Mouse (Mus musculus): Measurements from ENCODE around the gene Irf2bp1. TPM values are rescaled to one million over a fixed set of nuclear protein-coding genes. Genes with fewer than 3 reads are reported as not detected.

Gene Irf2bp1
- polyA plus RNA-seq, 1 experiment from 2014 or later, result 35.0 TPM

DNA sequence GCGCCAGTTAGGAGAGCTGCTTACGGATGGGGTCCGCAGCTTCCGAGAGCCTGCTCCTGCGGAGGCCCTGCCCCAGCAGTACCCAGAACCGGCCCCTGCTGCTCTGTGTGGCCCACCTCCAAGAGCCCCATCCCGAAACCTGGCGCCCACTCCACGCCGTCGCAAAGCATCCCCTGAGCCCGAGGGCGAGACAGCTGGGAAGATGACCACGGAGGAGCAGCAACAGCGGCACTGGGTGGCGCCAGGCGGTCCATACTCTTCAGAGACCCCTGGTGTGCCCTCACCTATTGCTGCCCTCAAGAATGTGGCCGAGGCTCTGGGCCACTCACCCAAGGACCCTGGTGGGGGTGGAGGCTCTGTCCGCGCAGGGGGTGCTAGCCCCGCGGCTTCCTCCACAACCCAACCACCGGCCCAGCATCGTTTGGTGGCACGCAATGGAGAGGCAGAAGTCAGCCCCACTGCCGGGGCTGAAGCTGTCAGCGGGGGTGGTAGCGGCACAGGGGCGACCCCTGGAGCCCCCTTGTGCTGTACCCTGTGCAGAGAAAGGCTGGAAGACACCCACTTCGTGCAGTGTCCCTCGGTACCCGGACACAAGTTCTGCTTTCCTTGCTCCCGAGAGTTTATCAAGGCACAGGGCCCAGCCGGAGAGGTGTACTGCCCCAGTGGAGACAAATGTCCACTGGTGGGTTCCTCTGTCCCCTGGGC lies 1.7 kb downstream of the Irf2bp1 start:
- Histone ChIP-seq H3K27me3 (ENCODE audit: insufficient read depth, low read length) (no peaks in the 10 kb centered on the region), H3K4me2 (peak overlapping the region; percentile 98), H3K27ac (ENCODE audit: low read depth) (no peak overlapping the region), H3K36me3 (ENCODE audit: insufficient read depth) (peaks cover 22% of the 10 kb centered on the region), H3K4me1 (ENCODE audit: insufficient read depth) (peaks cover 19% of the 10 kb centered on the region), H3K9me3 (ENCODE audit: low read depth, low read length) (no peaks in the 10 kb centered on the region), H3K4me3 (ENCODE audit: low read depth, low read length) (peak overlapping the region; percentile 89), H3K9ac (peak overlapping the region; percentile 86)
- DNase-seq, result no peak
- WGBS, result 66% methylated on average over 34 of the region's 34 CpGs
- TF ChIP-seq CTCF (IDR thresholded peaks at IDR 0.05; ENCODE audit: low read depth), result no peak
- ATAC-seq (ENCODE audit: insufficient read depth), result no peak

DNA sequence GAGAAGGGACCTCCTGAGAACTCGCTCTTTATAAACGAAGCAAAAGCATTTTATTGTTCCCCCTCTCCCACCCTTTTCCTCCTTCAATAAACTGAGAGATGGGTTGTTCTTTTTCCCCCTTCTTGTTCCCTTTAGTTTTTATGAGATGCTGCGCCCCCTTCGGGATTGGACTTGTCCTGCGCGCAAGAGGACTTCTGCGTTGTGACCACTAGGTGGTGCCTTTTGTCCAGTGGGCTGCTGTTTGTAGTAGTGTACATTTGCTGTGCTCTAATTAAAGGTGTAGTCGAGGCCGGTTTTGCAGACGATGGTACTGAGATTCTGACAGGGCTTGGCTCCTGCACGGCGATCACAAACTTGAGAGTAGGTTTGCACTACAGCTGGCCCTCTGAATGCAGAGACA lies 2.6 kb downstream of the Irf2bp1 start:
- Histone ChIP-seq H3K9me3 (ENCODE audit: low read depth, low read length) (no peaks in the 10 kb centered on the region), H3K4me3 (ENCODE audit: low read depth, low read length) (peak overlapping the region; percentile 89), H3K36me3 (ENCODE audit: insufficient read depth) (peaks cover 22% of the 10 kb centered on the region), H3K27ac (ENCODE audit: low read depth) (peak overlapping the region; percentile 64; the same call in 1 of the 2 replicates), H3K4me2 (peak overlapping the region; percentile 98), H3K27me3 (ENCODE audit: insufficient read depth, low read length) (no peaks in the 10 kb centered on the region), H3K4me1 (ENCODE audit: insufficient read depth) (peaks cover 19% of the 10 kb centered on the region), H3K9ac (0 out of 2 replicates have a peak overlapping the region, but pooled peaks have one; percentile 18)
- DNase-seq (peak; percentile 97), ATAC-seq (ENCODE audit: insufficient read depth) (no peak)
- WGBS, result 5% methylated on average over 12 of the region's 12 CpGs
- peak; percentile 100 for TF ChIP-seq CTCF (IDR thresholded peaks at IDR 0.05; ENCODE audit: low read depth)

GRCm38 (mm10) chr7:19007026-19007977 lies 3.5 kb downstream of the Irf2bp1 start:
- WGBS, result 52% methylated on average over 13 of the region's 13 CpGs
- H3K27ac ChIP-seq (ENCODE audit: low read depth), result peak overlapping the region; percentile 68
- H3K36me3 ChIP-seq (ENCODE audit: insufficient read depth), result peaks cover 22% of the 10 kb centered on the region
- no peak overlapping the region; the same call in 1 of the 2 replicates for H3K9ac ChIP-seq
- no peaks in the 10 kb centered on the region for H3K9me3 ChIP-seq (ENCODE audit: low read depth, low read length)
- no peaks in the 10 kb centered on the region for H3K27me3 ChIP-seq (ENCODE audit: insufficient read depth, low read length)
- peak overlapping the region; percentile 42 for H3K4me2 ChIP-seq
- H3K4me3 ChIP-seq (ENCODE audit: low read depth, low read length), result no peak overlapping the region
- TF ChIP-seq CTCF (IDR thresholded peaks at IDR 0.05; ENCODE audit: low read depth), result no peak
- no peak; the same call in 1 of the 2 replicates for ATAC-seq (ENCODE audit: insufficient read depth)
- peaks cover 18% of the 10 kb centered on the region for H3K4me1 ChIP-seq (ENCODE audit: insufficient read depth)
- DNase-seq, result no peak

GRCm38 (mm10) chr7:19010581-19010980 lies 6.7 kb downstream of the Irf2bp1 start:
- peaks cover 13% of the 10 kb centered on the region for H3K4me1 ChIP-seq (ENCODE audit: insufficient read depth)
- TF ChIP-seq CTCF (IDR thresholded peaks at IDR 0.05; ENCODE audit: low read depth), result no peak
- WGBS, result 70% methylated on average over 7 of the region's 7 CpGs
- H3K27ac ChIP-seq (ENCODE audit: low read depth), result no peak overlapping the region
- H3K27me3 ChIP-seq (ENCODE audit: insufficient read depth, low read length), result no peaks in the 10 kb centered on the region
- no peak overlapping the region for H3K4me2 ChIP-seq
- H3K36me3 ChIP-seq (ENCODE audit: insufficient read depth), result peaks cover 15% of the 10 kb centered on the region
- DNase-seq, result no peak
- H3K4me3 ChIP-seq (ENCODE audit: low read depth, low read length), result no peak overlapping the region
- no peak overlapping the region for H3K9ac ChIP-seq
- no peaks in the 10 kb centered on the region for H3K9me3 ChIP-seq (ENCODE audit: low read depth, low read length)
- no peak for ATAC-seq (ENCODE audit: insufficient read depth)

GRCm38 (mm10) chr7:19012025-19012621 lies 8.3 kb downstream of the Irf2bp1 start:
- Histone ChIP-seq H3K9ac (peak overlapping the region; percentile 65), H3K9me3 (ENCODE audit: low read depth, low read length) (no peaks in the 10 kb centered on the region), H3K4me1 (ENCODE audit: insufficient read depth) (peaks cover 6% of the 10 kb centered on the region), H3K36me3 (ENCODE audit: insufficient read depth) (peaks cover 2% of the 10 kb centered on the region; the same call in 1 of the 2 replicates), H3K27me3 (ENCODE audit: insufficient read depth, low read length) (no peaks in the 10 kb centered on the region), H3K4me3 (ENCODE audit: low read depth, low read length) (peak overlapping the region; percentile 35), H3K4me2 (peak overlapping the region; percentile 76), H3K27ac (ENCODE audit: low read depth) (peak overlapping the region; percentile 81)
- ATAC-seq (ENCODE audit: insufficient read depth), result peak; percentile 33
- DNase-seq, result peak; percentile 47
- TF ChIP-seq CTCF (IDR thresholded peaks at IDR 0.05; ENCODE audit: low read depth), result no peak
- 1% methylated on average over 29 of the region's 31 CpGs for WGBS

- no peak overlapping the region for H3K9ac ChIP-seq
- no peak overlapping the region; the same call in 1 of the 2 replicates for H3K27ac ChIP-seq (ENCODE audit: low read depth)
- 33% methylated on average over 2 of the region's 2 CpGs for WGBS
- H3K4me3 ChIP-seq (ENCODE audit: low read depth, low read length), result no peak overlapping the region
- H3K27me3 ChIP-seq (ENCODE audit: insufficient read depth, low read length), result no peaks in the 10 kb centered on the region
- H3K9me3 ChIP-seq (ENCODE audit: low read depth, low read length), result no peaks in the 10 kb centered on the region
- peaks cover 6% of the 10 kb centered on the region for H3K4me1 ChIP-seq (ENCODE audit: insufficient read depth)
- no peak for ATAC-seq (ENCODE audit: insufficient read depth)
- no peak for TF ChIP-seq CTCF (IDR thresholded peaks at IDR 0.05; ENCODE audit: low read depth)
- H3K36me3 ChIP-seq (ENCODE audit: insufficient read depth), result no peaks in the 10 kb centered on the region
- no peak for DNase-seq
- no peak overlapping the region for H3K4me2 ChIP-seq
Observed at GRCm38 (mm10) chr7:19012882-19013281, 9.0 kb downstream of the Irf2bp1 start.

Data from lung, embryonic 14.5 days (tissue).